Mouse (Mus musculus) frontal cortex, postnatal 10 days (tissue): ENCODE results near the gene Per1.

Experiments
- DNase-seq, 2 experiments: peaks; one replicate each; pipeline ENCODE4 v3.0.0; 2022; ENCODE audit warnings: low spot score in 2 of 2, mixed read lengths in 1 of 2

Per1 gene

DNA sequence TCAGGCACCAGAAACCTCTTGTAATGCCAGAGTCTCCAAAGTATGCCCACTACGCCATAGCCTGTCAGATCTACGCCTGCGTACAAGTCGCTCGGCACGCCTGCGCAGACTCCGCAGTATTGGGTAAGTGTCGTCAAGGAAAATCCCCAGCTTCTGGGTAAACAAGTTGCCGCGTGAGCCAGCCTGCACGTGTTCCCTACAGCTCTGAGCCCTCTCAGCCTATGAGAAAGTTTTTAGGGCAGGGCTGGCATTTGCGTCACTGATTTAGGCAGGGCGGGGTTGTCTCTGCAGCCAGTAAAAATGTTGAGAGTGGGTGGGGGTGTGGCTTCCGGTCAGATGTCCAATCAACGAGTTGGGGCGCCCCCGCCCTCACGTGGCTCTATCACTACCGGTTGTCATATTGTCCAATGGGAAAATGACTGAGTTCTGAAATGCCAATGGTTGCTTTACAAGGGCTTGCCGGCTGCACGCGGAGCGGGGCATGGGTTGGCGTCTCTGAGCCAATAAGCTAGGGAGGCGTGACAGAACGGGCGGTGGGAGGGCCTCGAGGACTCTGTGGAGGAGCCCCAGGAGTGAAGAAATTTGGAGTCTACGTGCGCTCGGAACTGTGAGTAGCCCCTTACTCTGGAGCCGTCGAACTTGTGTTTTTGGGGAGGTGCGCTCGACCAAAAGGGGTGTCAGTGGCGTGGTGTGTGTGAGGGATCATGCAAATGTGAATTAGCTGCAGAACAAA, at the start of gene Per1:
Gene Per1 (plus strand): TSS at position 521 of the 733 bp plus-strand sequence.
- peak; percentile 100 for DNase-seq

DNA sequence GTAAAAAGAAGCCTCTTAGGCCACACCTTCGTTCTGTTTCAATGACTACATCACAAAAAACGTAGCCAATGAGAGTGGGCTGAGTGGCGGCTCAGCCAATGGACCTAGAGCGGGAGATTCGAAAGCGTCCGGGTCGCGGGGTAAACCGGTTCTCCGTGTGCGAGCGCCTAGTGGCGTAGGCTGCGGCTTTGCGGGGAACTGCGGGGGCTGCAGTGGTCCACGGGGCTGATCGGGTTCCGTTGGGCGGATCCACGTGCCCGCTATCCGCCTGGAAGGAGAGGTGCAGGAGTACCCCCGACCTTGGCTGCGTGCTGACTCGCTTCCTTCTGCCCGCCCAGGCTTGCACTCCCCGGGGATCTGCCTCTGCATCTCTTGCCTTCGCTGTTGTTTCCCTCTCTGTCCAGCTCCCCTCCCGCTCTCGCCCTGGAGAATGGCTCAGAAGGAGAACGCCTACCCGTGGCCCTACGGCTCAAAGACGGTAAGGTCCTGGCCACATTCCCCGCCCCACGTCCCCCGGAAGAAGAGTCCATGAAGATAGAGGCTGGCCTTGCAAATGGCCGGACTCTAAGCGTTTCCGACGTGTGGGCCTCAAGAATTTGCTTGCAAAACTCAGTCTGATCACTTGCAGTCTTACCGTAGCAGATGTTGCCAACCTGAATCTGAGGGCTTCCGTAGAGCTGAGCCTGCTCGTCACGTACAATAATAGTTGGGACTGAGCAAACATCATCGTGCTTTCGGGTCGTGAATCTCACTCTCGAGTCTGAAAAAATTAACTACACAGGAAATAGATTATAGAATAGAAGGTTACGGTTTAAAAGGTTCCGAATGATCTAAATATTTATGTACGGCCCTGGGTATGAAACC, 49.3 kb upstream of the Per1 start, which contains the start of gene Aurkb:
Gene Aurkb (plus strand): TSS at position 117 of the 864 bp plus-strand sequence.
- DNase-seq, result peak; percentile 50 to 76

DNA sequence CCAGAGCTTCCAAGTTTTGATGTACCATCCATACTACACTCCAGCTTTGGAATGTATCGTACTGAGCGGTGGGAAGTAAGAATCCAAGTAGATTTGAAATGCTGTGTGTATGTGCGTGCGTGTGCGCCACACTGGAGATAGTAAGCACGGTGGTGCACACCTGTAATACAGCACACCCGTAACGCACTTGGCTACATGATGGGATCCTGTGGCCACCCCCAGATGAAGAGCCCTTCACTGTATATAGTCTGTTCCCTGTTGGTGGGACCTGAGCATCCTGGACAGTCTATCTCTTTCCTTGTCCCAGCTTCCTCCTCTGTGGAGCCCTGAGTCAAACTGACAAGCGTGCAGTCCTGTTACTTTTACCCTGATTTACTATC, 48.6 kb upstream of the Per1 start:
- DNase-seq, result no peak

GRCm38 (mm10) chr11:69047592-69047991, 47.4 kb upstream of the Per1 start:
- no peak for DNase-seq

DNA sequence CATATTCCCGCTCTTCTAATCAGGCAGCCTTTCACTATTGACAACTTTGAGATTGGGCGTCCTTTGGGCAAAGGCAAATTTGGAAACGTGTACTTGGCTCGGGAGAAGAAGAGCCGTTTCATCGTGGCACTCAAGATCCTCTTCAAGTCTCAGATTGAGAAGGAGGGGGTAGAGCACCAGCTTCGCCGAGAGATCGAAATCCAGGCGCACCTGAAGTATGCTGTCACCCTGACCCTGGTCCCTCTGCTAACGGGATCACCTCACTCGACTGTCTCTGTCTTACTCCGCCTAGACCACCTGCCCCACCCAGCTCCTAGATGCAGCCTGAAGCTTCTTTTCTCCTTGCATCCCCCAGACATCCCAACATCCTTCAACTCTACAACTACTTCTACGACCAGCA, 46.9 kb upstream of the Per1 start:
- no peak for DNase-seq

GRCm38 (mm10) chr11:69050748-69051147, 44.3 kb upstream of the Per1 start:
- DNase-seq, result no peak

DNA sequence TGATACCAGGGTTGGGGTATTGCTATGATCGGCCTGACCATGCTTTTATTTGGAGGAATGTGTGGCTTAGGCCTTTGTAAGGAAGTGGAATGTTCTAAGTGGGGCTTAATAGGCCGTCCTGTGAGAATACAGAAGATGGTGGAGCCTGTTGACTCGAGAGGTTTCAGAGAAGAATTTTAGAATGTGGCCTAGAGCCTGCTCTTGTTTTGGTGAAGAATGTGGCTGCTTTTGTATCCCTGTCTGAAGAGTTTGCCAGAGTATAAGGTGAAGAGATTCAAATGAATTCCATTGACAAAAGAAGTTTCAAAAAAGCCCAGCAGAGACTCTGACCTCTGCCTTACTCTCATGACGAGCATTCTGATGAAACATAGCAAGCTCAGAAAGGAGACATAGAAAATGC, 43.2 kb upstream of the Per1 start:
- no peak for DNase-seq

GRCm38 (mm10) chr11:69052824-69053421, 42.1 kb upstream of the Per1 start:
- no peak for DNase-seq

DNA sequence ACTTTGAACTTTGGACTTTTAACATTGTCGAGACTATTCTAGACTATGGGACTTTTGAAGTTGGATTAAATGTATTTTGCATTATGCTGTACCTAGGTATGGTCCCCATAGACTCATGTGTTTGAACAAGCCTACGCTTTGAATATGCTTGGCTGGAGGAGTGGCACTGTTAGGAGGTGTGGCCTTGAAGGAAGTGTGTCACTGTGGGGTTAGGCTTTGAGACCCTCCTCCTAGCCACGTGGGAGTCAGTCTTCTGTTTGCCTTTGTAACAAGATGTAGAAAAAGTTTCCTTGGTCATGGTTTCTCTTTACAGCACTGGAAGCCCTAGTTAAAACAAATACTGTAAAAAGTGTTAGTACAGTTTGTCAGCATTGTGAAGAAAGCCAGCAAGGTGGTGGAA, 41.2 kb upstream of the Per1 start:
- DNase-seq, result no peak

GRCm38 (mm10) chr11:69058265-69058664, 36.8 kb upstream of the Per1 start:
- no peak for DNase-seq

GRCm38 (mm10) chr11:69058729-69059356, 36.2 kb upstream of the Per1 start:
- no peak for DNase-seq

DNA sequence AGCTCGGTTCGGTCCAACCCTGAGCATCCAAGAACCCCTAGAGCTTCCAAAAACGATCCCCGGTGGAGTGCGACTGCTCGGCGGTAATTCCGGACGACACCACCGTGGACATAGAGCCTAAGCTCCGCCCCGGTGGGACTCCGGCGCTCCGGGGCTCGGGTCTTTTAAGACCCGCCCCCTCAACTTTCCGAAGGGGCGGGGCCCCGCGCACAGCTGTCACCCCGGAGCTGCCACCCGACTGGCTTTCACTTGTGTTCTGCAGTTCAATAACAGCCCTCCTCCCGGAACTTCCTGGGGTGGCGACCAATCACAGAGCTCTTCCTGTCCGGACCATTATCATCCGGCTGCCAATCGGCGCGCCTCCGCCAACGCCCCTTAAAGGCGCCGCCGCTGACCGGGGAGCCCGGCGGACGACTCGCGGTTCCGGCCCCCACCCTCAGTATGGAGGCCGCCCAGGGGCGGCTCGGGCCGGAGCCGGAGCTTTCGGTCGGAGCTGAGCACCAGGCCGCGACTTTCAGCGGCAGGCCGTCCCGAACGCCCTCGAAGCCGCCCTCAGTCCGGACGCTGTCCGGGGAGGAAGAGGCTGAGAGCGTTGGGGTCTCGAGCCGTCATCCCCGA, 35.6 kb upstream of the Per1 start, which contains the start of gene Borcs6:
Gene Borcs6 (plus strand): TSS at position 361 of the 618 bp plus-strand sequence.
- peak; percentile 95 to 98 for DNase-seq

DNA sequence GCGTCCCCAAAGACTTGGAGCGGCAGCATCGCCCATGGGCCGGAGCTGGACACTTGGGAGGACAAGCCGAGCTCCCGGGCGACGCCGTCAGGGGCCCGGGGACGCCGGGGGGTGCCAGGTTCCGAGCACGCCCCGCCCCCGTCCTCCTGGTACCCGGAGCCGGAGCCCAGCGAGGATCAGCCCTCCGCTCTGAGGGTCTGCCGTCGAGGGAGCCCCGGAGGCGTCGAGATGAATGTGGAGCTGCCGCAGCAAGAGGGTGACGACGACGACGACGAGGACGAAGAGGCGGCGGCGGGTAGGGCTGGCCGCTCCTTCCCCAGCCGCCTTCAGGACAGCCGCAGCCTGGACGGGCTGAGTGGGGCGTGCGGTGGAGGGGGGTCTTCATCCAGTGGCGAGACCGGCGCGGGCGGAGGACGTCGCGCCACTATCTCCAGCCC, 35.0 kb upstream of the Per1 start:
- no peak for DNase-seq

GRCm38 (mm10) chr11:69060448-69061254, 34.4 kb upstream of the Per1 start:
- DNase-seq, result peak in 1 of 2 experiments; percentile 36

DNA sequence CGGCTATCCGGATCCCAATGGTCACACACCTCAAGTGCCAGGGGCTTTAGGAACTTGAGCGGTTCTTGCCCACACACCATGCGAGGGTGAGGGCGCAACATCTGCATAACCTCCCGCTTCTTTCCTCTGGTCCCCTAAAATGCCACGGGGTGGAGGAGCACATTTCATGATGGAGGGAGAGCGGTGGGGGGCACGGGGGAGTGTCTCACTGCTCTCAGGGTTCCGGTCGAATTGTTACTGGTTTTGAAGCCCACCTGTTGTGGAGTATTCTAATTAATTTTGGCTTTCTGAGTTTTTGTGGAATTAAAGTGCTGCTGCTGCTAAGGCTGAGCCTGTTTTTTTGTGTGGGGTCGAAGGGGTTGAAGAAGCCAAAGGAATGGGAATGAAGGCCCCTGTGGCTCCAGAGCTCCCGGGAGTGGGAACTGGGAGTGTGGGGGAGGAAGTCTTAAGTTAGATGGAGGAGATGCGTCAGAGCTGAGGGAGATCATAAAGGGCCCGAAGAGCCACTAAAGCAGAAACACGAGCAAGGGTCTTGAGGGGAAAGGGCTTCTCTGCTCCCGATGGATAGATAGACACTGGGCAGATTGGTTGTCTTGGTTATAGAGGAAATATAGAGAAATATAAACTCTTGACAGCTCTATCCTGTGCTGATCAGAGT, 33.6 kb upstream of the Per1 start:
- peak in 1 of 2 experiments; percentile 33 for DNase-seq

- peak; percentile 38 to 67 for DNase-seq
Observed at GRCm38 (mm10) chr11:69062194-69062760, 32.7 kb upstream of the Per1 start.

DNA sequence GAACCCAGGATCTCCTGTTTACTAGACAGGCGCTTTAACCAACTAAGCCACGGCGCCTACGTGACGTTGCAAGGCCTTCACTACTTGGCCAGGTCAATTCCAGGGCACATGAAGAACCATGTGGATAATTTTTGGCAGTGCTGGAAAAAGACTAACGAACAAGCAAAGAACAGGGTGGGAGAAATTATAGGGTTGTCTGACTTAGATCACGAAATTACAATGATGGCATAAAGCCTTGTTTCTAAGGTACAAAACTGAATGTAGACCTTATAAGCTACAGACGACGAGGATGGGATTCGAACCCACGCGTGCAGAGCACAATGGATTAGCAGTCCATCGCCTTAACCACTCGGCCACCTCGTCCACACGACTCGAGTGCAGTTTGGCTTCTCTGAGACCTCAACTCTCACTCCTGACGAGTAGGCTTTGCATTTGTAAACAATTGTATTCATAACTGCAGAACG, 32.2 kb upstream of the Per1 start:
- peak; percentile 84 to 94 for DNase-seq

GRCm38 (mm10) chr11:69063413-69064201, 31.4 kb upstream of the Per1 start:
- DNase-seq, result peak in 1 of 2 experiments; percentile 76
